Mouse (Mus musculus) liver, postnatal 0 days (tissue): ENCODE data around the gene Zmat5.

Experiments used
- CTCF ChIP-seq: sonication (generic); IDR thresholded peaks from 2 replicates; pipeline ENCODE4 v1.5.1; 2016; ENCODE audit warnings: antibody characterized with exemption, low read depth
- EP300 ChIP-seq: IDR thresholded peaks from 2 replicates; pipeline ENCODE4 v1.6.1; 2016; ENCODE audit warnings: antibody characterized with exemption, low read depth, mild to moderate bottlenecking

DNA sequence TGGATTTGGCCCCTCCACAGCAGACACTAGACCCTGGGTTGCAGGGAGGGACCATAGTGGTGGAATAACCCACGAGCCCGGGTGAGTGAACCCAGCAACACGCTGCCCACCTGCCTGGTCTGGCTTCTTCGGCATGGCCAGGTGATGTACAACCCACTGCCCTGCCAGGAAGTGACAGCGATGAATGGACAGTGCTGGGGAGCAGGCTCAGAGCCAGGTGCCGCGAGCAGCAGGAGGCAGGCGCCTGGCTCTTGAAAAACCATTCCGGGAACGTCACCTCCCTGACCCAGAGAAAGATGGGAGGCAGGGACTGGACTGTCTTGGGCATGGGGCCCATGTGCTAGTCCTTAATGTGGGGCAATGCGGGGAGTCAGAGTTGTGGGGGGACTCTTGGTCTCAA is 50.4 kb downstream of the Zmat5 start:
- no peak for TF ChIP-seq EP300
- TF ChIP-seq CTCF = no peak
